Mouse (Mus musculus) adrenal gland, postnatal 0 days (tissue): ENCODE results near the gene Ces2h. TPM values are rescaled to one million over a fixed set of nuclear protein-coding genes. Genes with fewer than 3 reads are reported as not detected.

Experiments
- polyA plus RNA-seq: library from polyadenylated mRNA; unstranded; fragments of >200 nt; fragmentation: Nextera tagmentation; extraction: Ambion mirVana; gene quantifications from 2 replicates; pipeline ENCODE4 v1.2.1, GENCODE M21; 2015

Gene Ces2h
- polyA plus RNA-seq, result not detected in 2 replicates

GRCm38 (mm10) chr8:105000586-105000985 lies at the start of gene Ces2h:
Ces2h (plus strand) TSS chr8:105000853.

DNA sequence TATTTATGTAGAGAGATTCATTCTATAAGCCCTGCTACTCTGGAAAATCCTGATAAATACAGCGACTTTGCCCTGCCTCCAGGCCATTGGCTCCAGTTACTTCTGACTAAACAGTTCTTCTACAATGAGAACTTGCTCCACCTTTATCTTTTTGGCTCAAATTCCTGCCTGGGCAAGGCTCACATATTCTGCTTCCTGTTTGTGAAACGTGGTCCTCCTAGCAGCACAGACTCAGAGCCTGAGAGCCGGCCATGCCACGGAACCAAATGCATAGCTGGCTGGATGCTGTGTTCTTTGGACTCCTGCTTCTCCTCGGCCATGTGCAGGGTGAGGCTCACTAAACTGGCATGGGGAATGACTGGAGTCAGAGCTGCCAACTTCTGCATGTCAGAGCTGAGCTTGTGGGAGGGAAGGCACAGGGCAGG lies 39.1 kb upstream of the Ces2h start, which contains the start of gene Ces2g:
Ces2g (plus strand) TSS at position 182 of the 425 bp plus-strand sequence.

GRCm38 (mm10) chr8:105048371-105048854 lies 47.8 kb downstream of the Ces2h start, which contains the start of gene Ces3a:
Ces3a (plus strand) TSS chr8:105048601.

Other genes with a start within 250 kb of the Ces2h start
- gene Ces2b, start 169.3 kb upstream of the Ces2h start, polyA plus RNA-seq, result 0.11 and 0.14 TPM in 2 replicates
- 0.14 TPM in 1 of 2 replicates, not detected in the other for gene Ces2c, start 153.8 kb upstream of the Ces2h start, polyA plus RNA-seq
- 0.99 and 2.2 TPM in 2 replicates for gene Ces2e, start 74.6 kb upstream of the Ces2h start, polyA plus RNA-seq
- not detected in 2 replicates for gene Ces2f, start 53.5 kb upstream of the Ces2h start, polyA plus RNA-seq
- gene Ces2g, start 39.1 kb upstream of the Ces2h start, polyA plus RNA-seq, result 5.8 and 7.3 TPM in 2 replicates
- gene Ces3a, start 47.7 kb downstream of the Ces2h start, polyA plus RNA-seq, result 1.4 and 1.5 TPM in 2 replicates
- gene Ces3b, start 82.9 kb downstream of the Ces2h start, polyA plus RNA-seq, result not detected in 2 replicates
- gene Ces4a, start 130.9 kb downstream of the Ces2h start, polyA plus RNA-seq, result not detected in 2 replicates
- gene Cbfb, start 169.8 kb downstream of the Ces2h start, polyA plus RNA-seq, result 46.7 and 52.1 TPM in 2 replicates
- 15.0 and 24.6 TPM in 2 replicates for gene D230025D16Rik, start 224.3 kb downstream of the Ces2h start, polyA plus RNA-seq